Mouse (Mus musculus) forebrain, embryonic 12.5 days (tissue): ENCODE measurements at regions not wholly inside any gene's neighbourhood (a gene's known extent, or its start where the extent isn't known, plus 50 kb on each side); places are given as distances from the start of the nearest gene placed in this dataset.
"Not testable (repeated sequence)": the region's sequence is repeated elsewhere in the genome, so short reads cannot be mapped to it uniquely, and the experiment has no call there.

Experiments
- ATAC-seq: fragments of 200-750 bp; cut with Nextera tagmentation; 2 replicates; pipeline ENCODE4 v1.8.0; 2017; ENCODE audit warnings: moderate TSS enrichment; ENCODE audit not compliant: low FRiP score
- H3K27ac ChIP-seq: fragments of 300-500 bp; sonication (generic); 2 replicates; pipeline ENCODE4 v1.5.1; 2016; ENCODE audit warnings: mild to moderate bottlenecking
- H3K27me3 ChIP-seq: fragments of 300-500 bp; sonication (generic); 2 replicates; pipeline ENCODE4 v1.6.1; 2016; ENCODE audit warnings: mild to moderate bottlenecking
- H3K36me3 ChIP-seq: fragments of 300-500 bp; sonication (generic); replicated peaks from 2 replicates; pipeline ENCODE4 v1.6.1; 2016; ENCODE audit warnings: mild to moderate bottlenecking
- H3K4me1 ChIP-seq: fragments of 300-500 bp; sonication (generic); 2 replicates; pipeline ENCODE4 v1.6.1; 2016
- H3K4me2 ChIP-seq: fragments of 300-500 bp; sonication (generic); 2 replicates; pipeline ENCODE4 v1.6.1; 2016; ENCODE audit warnings: mild to moderate bottlenecking, moderate library complexity
- H3K4me3 ChIP-seq: fragments of 300-500 bp; sonication (generic); replicated peaks from 2 replicates; pipeline ENCODE4 v1.5.1; 2016; ENCODE audit warnings: mild to moderate bottlenecking
- H3K9ac ChIP-seq: fragments of 300-500 bp; sonication (generic); 2 replicates; pipeline ENCODE4 v1.6.1; 2016; ENCODE audit warnings: mild to moderate bottlenecking
- H3K9me3 ChIP-seq: fragments of 300-500 bp; sonication (generic); 2 replicates; pipeline ENCODE4 v1.6.1; 2016
- WGBS: fragments of 180-500 bp; shearing (Covaris S2); methylation state at CpG from one replicate; pipeline ENCODE4 v1.1.7; 2016; 5-methylcytosine and 5-hydroxymethylcytosine counted together

- H3K4me3 ChIP-seq, result no peak overlapping the region
- no peaks in the 10 kb centered on the region for H3K9me3 ChIP-seq
- no peak for ATAC-seq
- H3K9ac ChIP-seq, result no peak overlapping the region
- no peak overlapping the region for H3K27ac ChIP-seq
- H3K4me1 ChIP-seq, result no peaks in the 10 kb centered on the region
- WGBS, result 31% methylated on average over 6 of the region's 6 CpGs
- H3K27me3 ChIP-seq, result no peaks in the 10 kb centered on the region
- H3K36me3 ChIP-seq, result no peaks in the 10 kb centered on the region
- H3K4me2 ChIP-seq, result no peak overlapping the region
These were observed 165.5 kb upstream of the Stk26 start for GRCm38 (mm10) chrX:50675356-50675755.

- no peaks in the 10 kb centered on the region for H3K36me3 ChIP-seq
- H3K27ac ChIP-seq, result no peak overlapping the region
- H3K9me3 ChIP-seq, result no peaks in the 10 kb centered on the region
- no peak overlapping the region for H3K9ac ChIP-seq
- H3K4me2 ChIP-seq, result no peak overlapping the region
- 40% methylated on average over 9 of the region's 9 CpGs for WGBS
- peak; percentile 55 for ATAC-seq
- H3K4me3 ChIP-seq, result no peak overlapping the region
- no peaks in the 10 kb centered on the region for H3K27me3 ChIP-seq
- no peaks in the 10 kb centered on the region for H3K4me1 ChIP-seq
These were observed 182.8 kb upstream of the Stk26 start for GRCm38 (mm10) chrX:50657835-50658565.

- H3K27ac ChIP-seq, result no peak overlapping the region
- H3K4me1 ChIP-seq, result no peaks in the 10 kb centered on the region
- H3K27me3 ChIP-seq, result no peaks in the 10 kb centered on the region
- H3K9me3 ChIP-seq, result no peaks in the 10 kb centered on the region
- no peak overlapping the region for H3K4me3 ChIP-seq
- no peak for ATAC-seq
- H3K9ac ChIP-seq, result no peak overlapping the region
- H3K36me3 ChIP-seq, result no peaks in the 10 kb centered on the region
- H3K4me2 ChIP-seq, result no peak overlapping the region
- 76% methylated on average over 6 of the region's 6 CpGs for WGBS
These were observed 183.5 kb upstream of the Stk26 start for GRCm38 (mm10) chrX:50657180-50657834.

- H3K4me2 ChIP-seq, H3K27me3 ChIP-seq, H3K27ac ChIP-seq, H3K9me3 ChIP-seq, ATAC-seq, H3K4me1 ChIP-seq, H3K36me3 ChIP-seq, H3K4me3 ChIP-seq, H3K9ac ChIP-seq: not testable (repeated sequence)
- WGBS, result 89% methylated on average over 1 of the region's 1 CpGs
These were observed 185.5 kb upstream of the Stk26 start for GRCm38 (mm10) chrX:50655380-50655779.

- no peak for ATAC-seq
- no peak overlapping the region for H3K27ac ChIP-seq
- H3K4me1 ChIP-seq, result no peaks in the 10 kb centered on the region
- no peak overlapping the region for H3K4me3 ChIP-seq
- no peaks in the 10 kb centered on the region for H3K9me3 ChIP-seq
- no peak overlapping the region for H3K4me2 ChIP-seq
- H3K9ac ChIP-seq, result no peak overlapping the region
- 63% methylated on average over 4 of the region's 4 CpGs for WGBS
- H3K27me3 ChIP-seq, result no peaks in the 10 kb centered on the region
- H3K36me3 ChIP-seq, result no peaks in the 10 kb centered on the region
These were observed 199.5 kb upstream of the Stk26 start for GRCm38 (mm10) chrX:50641347-50641746.

- Histone ChIP-seq H3K36me3 (0 out of 2 replicates have a peak, but pooled peaks cover 4% of the 10 kb centered on the region), H3K4me3 (peak overlapping the region; percentile 48), H3K4me1 (no peaks in the 10 kb centered on the region), H3K9me3 (no peaks in the 10 kb centered on the region), H3K4me2 (peak overlapping the region; percentile 54), H3K27ac (no peak overlapping the region), H3K9ac (no peak overlapping the region), H3K27me3 (no peaks in the 10 kb centered on the region)
- peak; percentile 41 for ATAC-seq
- 33% methylated on average over 6 of the region's 6 CpGs for WGBS
These were observed 205.2 kb upstream of the Stk26 start for GRCm38 (mm10) chrX:50635634-50636033.

GRCm38 (mm10) chrX:50634842-50635615 is 205.8 kb upstream of the Stk26 start:
- peak; percentile 99 for ATAC-seq
- 16% methylated on average over 30 of the region's 30 CpGs for WGBS
- peak overlapping the region; percentile 49 for H3K9ac ChIP-seq
- peak overlapping the region; percentile 54 for H3K4me2 ChIP-seq
- H3K4me3 ChIP-seq, result peak overlapping the region; percentile 48
- H3K36me3 ChIP-seq, result 0 out of 2 replicates have a peak, but pooled peaks cover 5% of the 10 kb centered on the region
- no peaks in the 10 kb centered on the region for H3K27me3 ChIP-seq
- H3K9me3 ChIP-seq, result no peaks in the 10 kb centered on the region
- H3K27ac ChIP-seq, result no peak overlapping the region
- H3K4me1 ChIP-seq, result no peaks in the 10 kb centered on the region

- no peak overlapping the region for H3K27ac ChIP-seq
- ATAC-seq, result no peak
- 27% methylated on average over 6 of the region's 6 CpGs for whole genome bisulfite sequencing
- 0 out of 2 replicates have a peak, but pooled peaks cover 5% of the 10 kb centered on the region for H3K36me3 ChIP-seq
- no peak overlapping the region; the same call in 1 of the 2 replicates for H3K4me2 ChIP-seq
- no peaks in the 10 kb centered on the region for H3K4me1 ChIP-seq
- H3K9me3 ChIP-seq, result no peaks in the 10 kb centered on the region
- no peak overlapping the region for H3K4me3 ChIP-seq
- no peaks in the 10 kb centered on the region for H3K27me3 ChIP-seq
- no peak overlapping the region for H3K9ac ChIP-seq
These were observed 204.2 kb upstream of the Olfr1324 start for GRCm38 (mm10) chrX:50632536-50632935.

GRCm38 (mm10) chrX:50625336-50625735 is 197.0 kb upstream of the Olfr1324 start:
- Histone ChIP-seq H3K9me3 (no peaks in the 10 kb centered on the region), H3K36me3 (no peaks in the 10 kb centered on the region), H3K4me1 (no peaks in the 10 kb centered on the region), H3K4me2 (no peak overlapping the region), H3K4me3 (no peak overlapping the region), H3K27me3 (no peaks in the 10 kb centered on the region), H3K9ac (no peak overlapping the region), H3K27ac (no peak overlapping the region)
- WGBS, result 85% methylated on average over 6 of the region's 6 CpGs
- no peak for ATAC-seq

- no peaks in the 10 kb centered on the region for H3K4me1 ChIP-seq
- H3K9ac ChIP-seq, result no peak overlapping the region
- no peak overlapping the region for H3K27ac ChIP-seq
- 71% methylated on average over 19 of the region's 19 CpGs for WGBS
- H3K27me3 ChIP-seq, result no peaks in the 10 kb centered on the region
- no peak for ATAC-seq
- 0 out of 2 replicates have a peak overlapping the region, but pooled peaks have one; percentile 8 for H3K4me3 ChIP-seq
- no peaks in the 10 kb centered on the region; the same call in 1 of the 2 replicates for H3K36me3 ChIP-seq
- no peaks in the 10 kb centered on the region for H3K9me3 ChIP-seq
- no peak overlapping the region for H3K4me2 ChIP-seq
These were observed 194.7 kb upstream of the Olfr1324 start for GRCm38 (mm10) chrX:50622984-50623455.

GRCm38 (mm10) chrX:50620909-50621308 is 192.6 kb upstream of the Olfr1324 start:
- ATAC-seq, result no peak
- H3K27ac ChIP-seq, result no peak overlapping the region
- H3K36me3 ChIP-seq, result no peaks in the 10 kb centered on the region; the same call in 1 of the 2 replicates
- no peak overlapping the region for H3K4me2 ChIP-seq
- H3K4me3 ChIP-seq, result no peak overlapping the region
- WGBS, result 61% methylated on average over 8 of the region's 8 CpGs
- no peak overlapping the region for H3K9ac ChIP-seq
- H3K27me3 ChIP-seq, result no peaks in the 10 kb centered on the region
- no peaks in the 10 kb centered on the region for H3K4me1 ChIP-seq
- H3K9me3 ChIP-seq, result no peaks in the 10 kb centered on the region

- Histone ChIP-seq H3K9ac (no peak overlapping the region), H3K4me2 (no peak overlapping the region), H3K4me1 (no peaks in the 10 kb centered on the region), H3K27me3 (no peaks in the 10 kb centered on the region), H3K4me3 (no peak overlapping the region), H3K27ac (0 out of 2 replicates have a peak overlapping the region, but pooled peaks have one; percentile 5), H3K36me3 (no peaks in the 10 kb centered on the region; the same call in 1 of the 2 replicates), H3K9me3 (no peaks in the 10 kb centered on the region)
- 62% methylated on average over 9 of the region's 9 CpGs for WGBS
- no peak for ATAC-seq
These were observed 191.6 kb upstream of the Olfr1324 start for GRCm38 (mm10) chrX:50619919-50620318.
